Mouse (Mus musculus): ENCODE data around the gene Slc35f4.
"Not testable (repeated sequence)": the region's sequence is repeated elsewhere in the genome, so short reads cannot be mapped to it uniquely, and the experiment has no call there.

Gene Slc35f4

GRCm38 (mm10) chr14:49278880-49279279 is 247.0 kb downstream of the Slc35f4 start:
- in situ Hi-C loops (cut with MboI, MseI): no loop called here

GRCm38 (mm10) chr14:49278479-49278878 is 247.4 kb downstream of the Slc35f4 start:
- in situ Hi-C loops (cut with MboI, MseI): not testable (repeated sequence)

- in situ Hi-C loops (cut with MboI, MseI): no loop called here
Measured at GRCm38 (mm10) chr14:49277642-49278041, 248.2 kb downstream of the Slc35f4 start.

- in situ Hi-C loops (cut with MboI, MseI): no loop called here
Measured at GRCm38 (mm10) chr14:49275376-49275775, 250.5 kb downstream of the Slc35f4 start.

- in situ Hi-C loops (cut with MboI, MseI): no loop called here
Measured at GRCm38 (mm10) chr14:49265286-49266002, 260.4 kb downstream of the Slc35f4 start.

Data from T-helper 2 cell (primary cell).